Mouse (Mus musculus): Measurements from ENCODE around the gene 4933416C03Rik.

- TF ChIP-seq CTCF (IDR thresholded peaks at IDR 0.05; ENCODE audit: low read depth) (no peak), EP300 (IDR thresholded peaks at IDR 0.05; ENCODE audit: low read depth) (no peak)
These were observed 15.2 kb downstream of the 4933416C03Rik start for GRCm38 (mm10) chr10:116098470-116098869.
